Mouse (Mus musculus) lung, postnatal 14 days (tissue): ENCODE data around the gene Apoa4.
A peak's percentile ranks its signal among the peaks of the same experiment; 100 is the strongest.

Experiments used
- DNase-seq: peaks from one replicate; pipeline ENCODE4 v3.0.0; 2021

The Apoa4 gene

DNA sequence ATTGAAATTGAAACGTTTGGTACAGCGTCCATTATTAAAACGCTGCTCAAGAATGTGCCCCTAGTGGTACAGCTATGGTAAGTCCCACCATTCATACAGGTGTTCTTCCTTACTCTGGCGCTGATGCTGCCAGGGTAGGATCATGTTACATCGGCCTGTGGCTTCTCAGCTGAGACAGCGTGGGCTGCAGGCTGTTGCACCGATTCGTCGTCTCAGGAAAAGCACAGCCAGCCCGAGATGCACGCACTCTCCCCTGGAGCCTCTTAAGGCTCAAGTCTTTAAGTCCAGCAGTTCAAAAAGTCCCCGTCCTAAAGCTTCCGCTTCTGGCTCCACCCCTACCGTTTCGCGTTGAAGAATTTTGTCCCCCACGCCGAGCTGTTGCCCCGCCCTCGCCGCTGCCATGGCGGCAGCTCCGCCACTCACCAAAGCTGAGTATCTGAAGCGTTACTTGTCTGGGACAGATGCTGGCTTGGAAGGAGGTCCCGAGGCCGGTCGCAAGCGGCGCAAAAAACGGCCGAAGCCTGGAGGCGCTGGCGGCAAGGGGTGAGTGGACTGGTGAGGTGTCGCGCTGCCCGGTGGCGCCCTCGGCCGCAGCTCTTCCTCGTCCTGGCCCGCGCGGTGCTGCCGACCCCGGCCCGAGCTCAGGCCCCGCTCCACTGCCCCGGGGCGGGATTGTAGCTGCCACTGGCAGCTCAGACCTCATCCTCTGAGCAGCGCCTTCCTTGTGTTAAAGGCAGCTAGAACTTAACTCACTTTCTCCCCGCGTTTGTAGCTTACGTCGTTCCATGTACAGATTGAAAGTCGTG, 42.3 kb downstream of the Apoa4 start, which contains the start of gene Bud13:
Gene Bud13, plus strand, starts transcription at position 378 of the 806 bp plus-strand sequence.
- DNase-seq, result peak; percentile 97
